Mouse (Mus musculus) liver (tissue): Measurements from ENCODE around the gene Fam8a1.

Experiments
- DNase-seq: peaks from one replicate; pipeline ENCODE4 v3.0.0-alpha.2; 2020; ENCODE audit warnings: mixed read lengths

The Fam8a1 gene

GRCm38 (mm10) chr13:46677721-46678120 is 8.4 kb downstream of the Fam8a1 start:
- no peak for DNase-seq

GRCm38 (mm10) chr13:46682921-46683320 is 13.6 kb downstream of the Fam8a1 start:
- no peak for DNase-seq

- no peak for DNase-seq
Observed at GRCm38 (mm10) chr13:46683370-46683769, 14.0 kb downstream of the Fam8a1 start.

- DNase-seq: peak; percentile 6
Observed at GRCm38 (mm10) chr13:46690559-46691241, 21.4 kb downstream of the Fam8a1 start.

- DNase-seq: no peak
Observed at GRCm38 (mm10) chr13:46695296-46695908, 26.1 kb downstream of the Fam8a1 start.

GRCm38 (mm10) chr13:46695932-46696331 is 26.6 kb downstream of the Fam8a1 start:
- DNase-seq: no peak

GRCm38 (mm10) chr13:46696788-46697187 is 27.5 kb downstream of the Fam8a1 start:
- no peak for DNase-seq

GRCm38 (mm10) chr13:46699372-46699771 is 30.1 kb downstream of the Fam8a1 start:
- no peak for DNase-seq

- DNase-seq: no peak
Observed at GRCm38 (mm10) chr13:46701486-46701885, 32.2 kb downstream of the Fam8a1 start.

GRCm38 (mm10) chr13:46703138-46703537 is 33.8 kb downstream of the Fam8a1 start:
- DNase-seq: peak; percentile 8

- DNase-seq: no peak
Observed at GRCm38 (mm10) chr13:46713486-46713885, 44.2 kb downstream of the Fam8a1 start.

- DNase-seq: peak; percentile 12
Observed at GRCm38 (mm10) chr13:46715976-46716639, 46.8 kb downstream of the Fam8a1 start.

GRCm38 (mm10) chr13:46718893-46719400 is 49.6 kb downstream of the Fam8a1 start:
- DNase-seq: no peak

- DNase-seq: no peak
Observed at GRCm38 (mm10) chr13:46721009-46721408, 51.7 kb downstream of the Fam8a1 start.

GRCm38 (mm10) chr13:46724371-46724770 is 55.0 kb downstream of the Fam8a1 start:
- DNase-seq: no peak

- peak; percentile 67 for DNase-seq
Observed at GRCm38 (mm10) chr13:46725227-46725626, 55.9 kb downstream of the Fam8a1 start.

- peak; percentile 55 for DNase-seq
Observed at GRCm38 (mm10) chr13:46726288-46727037, 57.1 kb downstream of the Fam8a1 start.

GRCm38 (mm10) chr13:46727038-46727836 is 57.9 kb downstream of the Fam8a1 start:
- peak; percentile 81 for DNase-seq
